Mouse (Mus musculus) midbrain, postnatal 0 days (tissue): ENCODE measurements at regions not wholly inside any gene's neighbourhood (a gene's known extent, or its start where the extent isn't known, plus 50 kb on each side); places are given as distances from the start of the nearest gene placed in this dataset.

ENCODE experiments used
- ATAC-seq: fragments of 200-750 bp; cut with Nextera tagmentation; 2 replicates; pipeline ENCODE4 v1.8.0; 2017; ENCODE audit warnings: moderate number of reproducible peaks, mild to moderate bottlenecking, moderate TSS enrichment, moderate library complexity; ENCODE audit not compliant: low FRiP score
- DNase-seq: peaks from one replicate; pipeline ENCODE4 v3.0.0-alpha.2; 2015; ENCODE audit warnings: low spot score
- H3K27ac ChIP-seq: fragments of 300-500 bp; sonication (generic); 2 replicates; pipeline ENCODE4 v1.5.1; 2014; ENCODE audit warnings: low read depth, mild to moderate bottlenecking, low read length, mixed read lengths
- H3K27me3 ChIP-seq: fragments of 300-500 bp; sonication (generic); 2 replicates; pipeline ENCODE4 v1.6.1; 2014; ENCODE audit warnings: low read length, control low read depth, mixed read lengths; ENCODE audit not compliant: insufficient read depth
- H3K36me3 ChIP-seq: fragments of 300-500 bp; sonication (generic); 2 replicates; pipeline ENCODE4 v1.6.1; 2014; ENCODE audit warnings: low read length, control low read depth, mixed read lengths; ENCODE audit not compliant: insufficient read depth
- H3K4me1 ChIP-seq: fragments of 300-500 bp; sonication (generic); 2 replicates; pipeline ENCODE4 v1.6.1; 2014; ENCODE audit warnings: mild to moderate bottlenecking, control low read depth, antibody characterized with exemption, low read length, mixed read lengths; ENCODE audit not compliant: insufficient read depth
- H3K4me2 ChIP-seq: fragments of 300-500 bp; sonication (generic); 2 replicates; pipeline ENCODE4 v1.6.1; 2014; ENCODE audit warnings: low read depth, mild to moderate bottlenecking, low read length, mixed read lengths; ENCODE audit not compliant: poor library complexity, severe bottlenecking
- H3K4me3 ChIP-seq: fragments of 300-500 bp; sonication (generic); 2 replicates; pipeline ENCODE4 v1.5.1; 2014; ENCODE audit warnings: low read depth, mild to moderate bottlenecking, low read length, moderate library complexity
- H3K9ac ChIP-seq: fragments of 300-500 bp; sonication (generic); replicated peaks from 2 replicates; pipeline ENCODE4 v1.6.1; 2014; ENCODE audit warnings: mild to moderate bottlenecking, low read length, moderate library complexity, mixed read lengths; ENCODE audit not compliant: poor library complexity, severe bottlenecking
- H3K9me3 ChIP-seq: fragments of 300-500 bp; sonication (generic); 2 replicates; pipeline ENCODE4 v1.6.1; 2016; ENCODE audit warnings: low read length, control low read depth
- CTCF ChIP-seq: IDR thresholded peaks from 2 replicates; pipeline ENCODE4 v1.5.1; 2016; ENCODE audit warnings: antibody characterized with exemption, mild to moderate bottlenecking
- WGBS: fragments of 180-500 bp; shearing (Covaris S2); extraction: QIAGEN DNeasy Blood & Tissue Kit; methylation state at CpG from one replicate; pipeline ENCODE4 v1.1.7; 2014; 5-methylcytosine and 5-hydroxymethylcytosine counted together

GRCm38 (mm10) chr12:16043466-16044214, 226.9 kb upstream of the Trib2 start:
- H3K9ac ChIP-seq: no peak overlapping the region
- no peak overlapping the region for H3K27ac ChIP-seq
- H3K4me2 ChIP-seq: no peak overlapping the region
- no peak for TF ChIP-seq CTCF
- no peaks in the 10 kb centered on the region for H3K36me3 ChIP-seq
- WGBS: 92% methylated on average over 8 of the region's 8 CpGs
- no peaks in the 10 kb centered on the region for H3K27me3 ChIP-seq
- H3K4me3 ChIP-seq: no peak overlapping the region
- DNase-seq (no peak), ATAC-seq (no peak)
- H3K9me3 ChIP-seq: no peaks in the 10 kb centered on the region
- H3K4me1 ChIP-seq: no peaks in the 10 kb centered on the region

DNA sequence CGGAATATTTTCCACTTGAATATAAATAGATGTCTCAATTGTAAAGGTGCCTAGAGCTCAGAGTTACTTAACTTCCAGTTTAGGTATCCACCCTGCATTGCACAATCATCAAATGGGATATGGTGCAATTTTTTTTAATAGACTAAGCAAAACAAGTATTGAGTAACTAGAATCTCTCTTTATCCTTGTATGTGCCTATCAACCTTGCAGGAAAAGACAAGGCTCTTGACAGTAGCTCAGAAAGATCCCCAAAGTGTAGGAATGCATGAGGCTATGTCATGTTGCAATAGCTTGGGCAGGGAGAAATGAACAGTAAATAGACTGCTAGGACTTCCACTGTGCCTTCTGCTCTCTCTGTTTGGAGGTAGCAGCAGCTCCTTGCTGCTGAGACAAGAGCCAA, 225.6 kb upstream of the Trib2 start:
- Histone ChIP-seq H3K4me2 (no peak overlapping the region), H3K27me3 (no peaks in the 10 kb centered on the region), H3K4me3 (no peak overlapping the region), H3K36me3 (no peaks in the 10 kb centered on the region), H3K9ac (no peak overlapping the region), H3K4me1 (no peaks in the 10 kb centered on the region), H3K9me3 (no peaks in the 10 kb centered on the region), H3K27ac (no peak overlapping the region)
- 89% methylated on average over 1 of the region's 1 CpGs for WGBS
- ATAC-seq (no peak), DNase-seq (no peak)
- TF ChIP-seq CTCF: no peak

- DNase-seq (peak; percentile 25), ATAC-seq (no peak)
- no peak overlapping the region for H3K4me2 ChIP-seq
- H3K9ac ChIP-seq: no peak overlapping the region
- no peaks in the 10 kb centered on the region for H3K4me1 ChIP-seq
- no peak overlapping the region for H3K27ac ChIP-seq
- H3K27me3 ChIP-seq: no peaks in the 10 kb centered on the region
- TF ChIP-seq CTCF: no peak
- H3K36me3 ChIP-seq: no peaks in the 10 kb centered on the region
- no peaks in the 10 kb centered on the region for H3K9me3 ChIP-seq
- 32% methylated on average over 4 of the region's 4 CpGs for WGBS
- no peak overlapping the region for H3K4me3 ChIP-seq
Measured at GRCm38 (mm10) chr12:16041129-16041528, 224.4 kb upstream of the Trib2 start.

GRCm38 (mm10) chr12:16035551-16035950, 218.8 kb upstream of the Trib2 start:
- Histone ChIP-seq H3K4me2 (no peak overlapping the region), H3K9me3 (no peaks in the 10 kb centered on the region), H3K9ac (no peak overlapping the region), H3K4me3 (no peak overlapping the region), H3K36me3 (no peaks in the 10 kb centered on the region), H3K27me3 (no peaks in the 10 kb centered on the region), H3K27ac (no peak overlapping the region), H3K4me1 (no peaks in the 10 kb centered on the region)
- no peak for TF ChIP-seq CTCF
- no peak for ATAC-seq
- DNase-seq: no peak
- WGBS: 50% methylated on average over 2 of the region's 2 CpGs

DNA sequence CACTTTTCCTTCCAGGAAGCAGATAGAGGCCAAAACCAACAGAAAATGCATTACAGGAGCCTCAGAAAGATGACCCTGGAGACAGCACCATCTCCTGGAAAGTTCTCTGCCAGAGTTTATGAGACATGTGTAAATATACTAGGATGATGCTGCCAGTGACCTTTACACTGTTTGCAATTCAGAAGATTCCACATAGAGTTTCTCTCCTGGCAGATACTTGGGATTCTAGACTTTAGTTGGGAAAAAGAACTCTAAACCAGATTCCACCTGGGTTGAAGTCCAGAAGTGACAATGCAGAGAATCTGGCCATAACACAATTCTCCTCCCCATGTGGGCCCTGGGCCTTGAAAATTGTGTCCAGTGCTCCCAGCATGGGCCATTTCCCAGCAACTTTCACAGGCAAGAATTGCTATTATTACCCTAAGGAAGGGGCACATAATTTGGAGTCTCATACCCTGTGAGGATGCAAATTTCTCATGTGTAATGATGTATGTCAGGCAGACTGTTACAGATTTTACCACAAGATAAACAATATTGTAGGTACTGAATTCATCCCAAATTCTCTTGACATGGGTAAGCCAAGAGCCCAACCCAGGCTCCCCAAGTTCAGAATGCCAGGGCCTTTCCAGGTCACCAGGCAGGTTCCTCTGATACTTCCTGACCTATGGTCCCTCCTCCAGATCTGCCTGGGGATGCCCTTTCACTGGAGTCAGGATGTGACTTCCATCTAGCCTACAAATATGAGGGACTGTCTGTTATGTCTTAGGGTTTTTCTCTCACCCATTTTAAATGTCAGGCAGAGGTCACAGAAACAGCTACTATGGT, 218.2 kb upstream of the Trib2 start:
- no peaks in the 10 kb centered on the region for H3K36me3 ChIP-seq

GRCm38 (mm10) chr12:16026654-16027053, 209.9 kb upstream of the Trib2 start:
- no peaks in the 10 kb centered on the region for H3K4me1 ChIP-seq
- H3K27me3 ChIP-seq: no peaks in the 10 kb centered on the region
- WGBS: 17% methylated on average over 1 of the region's 1 CpGs
- no peak for DNase-seq
- no peak overlapping the region for H3K4me2 ChIP-seq
- TF ChIP-seq CTCF: no peak
- H3K4me3 ChIP-seq: no peak overlapping the region
- H3K36me3 ChIP-seq: no peaks in the 10 kb centered on the region
- no peak overlapping the region for H3K27ac ChIP-seq
- ATAC-seq: no peak
- no peak overlapping the region for H3K9ac ChIP-seq
- H3K9me3 ChIP-seq: no peaks in the 10 kb centered on the region

More for the DNA sequence above, 218.2 kb upstream of the Trib2 start:
- no peak overlapping the region for H3K9ac ChIP-seq
- DNase-seq (no peak), ATAC-seq (no peak)
- H3K27ac ChIP-seq: no peak overlapping the region
- H3K27me3 ChIP-seq: no peaks in the 10 kb centered on the region
- H3K4me1 ChIP-seq: no peaks in the 10 kb centered on the region
- no peak overlapping the region for H3K4me2 ChIP-seq
- no peak; the same call in 1 of the 2 replicates for TF ChIP-seq CTCF
- no peak overlapping the region for H3K4me3 ChIP-seq
- H3K9me3 ChIP-seq: no peaks in the 10 kb centered on the region
